8 mouse cellular contexts compared by ENCODE assay signal in the genomic region with DNA sequence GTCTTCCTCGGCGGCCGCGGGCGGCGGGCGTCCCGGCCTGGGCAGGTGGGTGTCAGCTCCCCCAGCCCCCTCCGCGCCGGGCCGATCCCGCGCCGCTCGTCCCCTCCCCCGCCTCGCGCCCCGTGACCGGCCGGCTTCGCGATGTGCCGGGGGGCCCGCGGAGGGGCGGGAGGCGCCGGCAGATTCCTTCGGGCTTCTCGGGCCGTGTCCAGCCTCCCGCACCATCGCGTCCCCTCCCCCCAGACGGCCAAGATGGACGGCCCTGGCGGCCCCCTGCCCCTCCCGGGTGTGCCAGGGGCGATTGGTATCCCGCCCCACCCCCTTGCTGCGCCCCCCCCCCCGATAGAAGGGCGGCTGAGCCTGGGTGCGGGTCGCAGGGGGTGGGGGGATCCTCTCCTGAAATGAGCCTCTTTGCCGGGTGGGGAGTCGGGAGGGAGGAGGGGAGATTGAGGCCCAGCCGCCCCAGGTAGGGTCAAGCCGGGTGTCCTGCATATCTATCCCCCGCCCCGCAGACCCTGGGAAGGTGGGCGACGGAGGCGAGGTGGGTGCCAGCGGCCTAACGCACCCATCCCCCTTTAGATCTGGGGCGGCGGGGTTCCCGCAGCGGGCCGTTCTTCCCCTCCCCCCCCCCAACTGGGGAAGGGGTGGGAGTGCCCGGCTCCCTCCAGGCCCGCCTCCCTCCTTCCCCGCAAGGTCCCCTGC. TPM values are rescaled to one million over a fixed set of nuclear protein-coding genes. Genes with fewer than 3 reads are reported as not detected.
DNase-seq lines count a peak whose midpoint lies in the region; ATAC-seq and TF ChIP-seq lines count a peak whose summit lies in the region.

No protein-coding gene starts in this region.

- H3K36me3 ChIP-seq in hindbrain, postnatal 0 days (ENCODE audit: insufficient read depth, low read length), result no peaks in the 10 kb centered on the region
- peaks cover 1% of the 10 kb centered on the region; the same call in 1 of the 2 replicates for H3K36me3 ChIP-seq in liver, embryonic 16.5 days (ENCODE audit: control insufficient read depth, insufficient read depth)
- no peaks in the 10 kb centered on the region for H3K36me3 ChIP-seq in neural tube, embryonic 14.5 days (ENCODE audit: control insufficient read depth, insufficient read depth, low read length)

- peaks cover 11% of the 10 kb centered on the region for H3K4me1 ChIP-seq in hindbrain, postnatal 0 days (ENCODE audit: insufficient read depth, low read length)
- H3K4me1 ChIP-seq in liver, embryonic 16.5 days (ENCODE audit: control insufficient read depth, low read depth, low read length), result peaks cover 32% of the 10 kb centered on the region
- peaks cover 20% of the 10 kb centered on the region for H3K4me1 ChIP-seq in neural tube, embryonic 14.5 days (ENCODE audit: control insufficient read depth, insufficient read depth, low read length)

- TF ChIP-seq CTCF in hindbrain, postnatal 0 days (IDR thresholded peaks at IDR 0.05; ENCODE audit: low read depth), result no peak

- H3K27ac ChIP-seq in hindbrain, postnatal 0 days, result peak overlapping the region; percentile 98
- peak overlapping the region; percentile 94 for H3K27ac ChIP-seq in liver, embryonic 16.5 days (ENCODE audit: low read length)
- H3K27ac ChIP-seq in neural tube, embryonic 14.5 days (ENCODE audit: low read depth, low read length), result peak overlapping the region; percentile 95

- H3K27me3 ChIP-seq in hindbrain, postnatal 0 days (ENCODE audit: insufficient read depth, low read length), result no peaks in the 10 kb centered on the region
- no peaks in the 10 kb centered on the region for H3K27me3 ChIP-seq in liver, embryonic 16.5 days (ENCODE audit: control insufficient read depth, insufficient read depth, low read depth, low read length)
- no peaks in the 10 kb centered on the region for H3K27me3 ChIP-seq in neural tube, embryonic 14.5 days (ENCODE audit: control insufficient read depth, insufficient read depth, low read length)

- H3K9me3 ChIP-seq in hindbrain, postnatal 0 days (ENCODE audit: low read length), result no peaks in the 10 kb centered on the region
- no peaks in the 10 kb centered on the region for H3K9me3 ChIP-seq in liver, embryonic 16.5 days (replicated peaks; ENCODE audit: control insufficient read depth, low read length)
- H3K9me3 ChIP-seq in neural tube, embryonic 14.5 days (ENCODE audit: control insufficient read depth, low read length), result no peaks in the 10 kb centered on the region

- peak; percentile 35 for DNase-seq in right cerebral cortex, adult 18-20 months
- no peak for DNase-seq in right cerebral cortex, adult 2 months (ENCODE audit: low spot score in 2 of 2)
- peak; percentile 80 to 82 for DNase-seq in cerebellum, postnatal 10 days
- DNase-seq in gastrocnemius, adult 8-10 months (ENCODE audit: low spot score in 2 of 2), result peak; percentile 13 to 20
- peak; percentile 63 for DNase-seq in hindbrain, postnatal 0 days (ENCODE audit: low spot score)
- peak; percentile 33 to 62 for DNase-seq in thymus, postnatal 36 days

- peak overlapping the region; percentile 97 for H3K4me3 ChIP-seq in hindbrain, postnatal 0 days (ENCODE audit: low read length)
- H3K4me3 ChIP-seq in liver, embryonic 16.5 days (ENCODE audit: low read depth, low read length), result peak overlapping the region; percentile 80
- H3K4me3 ChIP-seq in neural tube, embryonic 14.5 days (ENCODE audit: low read depth, low read length), result peak overlapping the region; percentile 98

- peak; percentile 60 for ATAC-seq in hindbrain, postnatal 0 days
- peak; percentile 12; the same call in 1 of the 2 replicates for ATAC-seq in liver, embryonic 16.5 days (ENCODE audit: low read depth)
- peak; percentile 70 for ATAC-seq in neural tube, embryonic 14.5 days (ENCODE audit: low read depth)

- peak overlapping the region; percentile 68 for H3K4me2 ChIP-seq in hindbrain, postnatal 0 days (ENCODE audit: low read depth, low read length)
- peak overlapping the region; percentile 97 for H3K4me2 ChIP-seq in liver, embryonic 16.5 days (ENCODE audit: low read depth, low read length)
- H3K4me2 ChIP-seq in neural tube, embryonic 14.5 days (ENCODE audit: low read depth, low read length), result peak overlapping the region; percentile 73

- H3K9ac ChIP-seq in hindbrain, postnatal 0 days (replicated peaks; ENCODE audit: low read length), result peak overlapping the region; percentile 95
- H3K9ac ChIP-seq in liver, embryonic 16.5 days (ENCODE audit: low read depth, low read length), result peak overlapping the region; percentile 96
- peak overlapping the region; percentile 97 for H3K9ac ChIP-seq in neural tube, embryonic 14.5 days (replicated peaks; ENCODE audit: low read depth, low read length)

- 4% methylated on average over 38 of the region's 66 CpGs for WGBS in hindbrain, postnatal 0 days
- 1% methylated on average over 28 of the region's 66 CpGs for WGBS in liver, embryonic 16.5 days (ENCODE audit: insufficient replicate concordance)
- WGBS in neural tube, embryonic 14.5 days, result under 1% methylated on average over 33 of the region's 66 CpGs

RNA-seq across cellular contexts. Expression of a gene that starts 1.2 kb away (rescaled TPM):
- 100 to 1,000 TPM in 1 of 4 experiments, 10 to 100 TPM in 3; 82.6 to 108 (median 88.6) TPM for total RNA-seq in gastrocnemius, adult 8-10 months (2022)
- 86.8 and 118 TPM in 2 replicates for total RNA-seq in hindbrain, postnatal 0 days (2014; rRNA removed)
- polyA plus RNA-seq in hindbrain, postnatal 0 days (2015; fragmentation: Nextera tagmentation; extraction: Ambion mirVana), result 83.5 and 85.9 TPM in 2 replicates
- polyA plus RNA-seq in liver, embryonic 16.5 days (2015; fragmentation: Nextera tagmentation; extraction: Ambion mirVana), result 14.5 and 14.6 TPM in 2 replicates
- polyA plus RNA-seq in neural tube, embryonic 14.5 days (2014; fragmentation: Nextera tagmentation; extraction: Ambion mirVana), result 93.7 and 94.8 TPM in 2 replicates

RNA-seq across cellular contexts. Expression of a gene that starts 52.0 kb away (rescaled TPM):
- total RNA-seq in gastrocnemius, adult 8-10 months (2022), result 10 to 100 TPM; 32.5 to 36.5 (median 34.7) TPM
- total RNA-seq in hindbrain, postnatal 0 days (2014; rRNA removed), result 41.2 and 41.7 TPM in 2 replicates
- polyA plus RNA-seq in hindbrain, postnatal 0 days (2015; fragmentation: Nextera tagmentation; extraction: Ambion mirVana), result 43.5 and 44.0 TPM in 2 replicates
- polyA plus RNA-seq in liver, embryonic 16.5 days (2015; fragmentation: Nextera tagmentation; extraction: Ambion mirVana), result 22.6 and 22.7 TPM in 2 replicates
- 35.0 and 46.7 TPM in 2 replicates for polyA plus RNA-seq in neural tube, embryonic 14.5 days (2014; fragmentation: Nextera tagmentation; extraction: Ambion mirVana)

RNA-seq across cellular contexts. Expression of a gene that starts 52.1 kb away (rescaled TPM):
- 10 to 100 TPM; 12.7 to 14.7 (median 13.5) TPM for total RNA-seq in gastrocnemius, adult 8-10 months (2022)
- 0.72 and 5.1 TPM in 2 replicates for total RNA-seq in hindbrain, postnatal 0 days (2014; rRNA removed)
- polyA plus RNA-seq in hindbrain, postnatal 0 days (2015; fragmentation: Nextera tagmentation; extraction: Ambion mirVana), result 1.2 and 1.4 TPM in 2 replicates
- 3.9 and 5.5 TPM in 2 replicates for polyA plus RNA-seq in liver, embryonic 16.5 days (2015; fragmentation: Nextera tagmentation; extraction: Ambion mirVana)
- polyA plus RNA-seq in neural tube, embryonic 14.5 days (2014; fragmentation: Nextera tagmentation; extraction: Ambion mirVana), result 1.3 and 1.9 TPM in 2 replicates

Comparison
In these comparisons a context has a peak if more than half of its experiments do, and no peak if none do; other contexts are left out.
1. DNase-seq: peak in right cerebral cortex, adult 18-20 months (single experiment), cerebellum, postnatal 10 days (2 of 2), gastrocnemius, adult 8-10 months (2 of 2), hindbrain, postnatal 0 days (single experiment) and thymus, postnatal 36 days (2 of 2); none in right cerebral cortex, adult 2 months (0 of 2).
2. ATAC-seq: peak in every context shown above with its lines; median percentile 70 in neural tube, embryonic 14.5 days; 60 in hindbrain, postnatal 0 days; 12 in liver, embryonic 16.5 days.
3. Peak in every context shown above with its lines, with median percentiles within 50 percentile points of each other: H3K27ac ChIP-seq, H3K4me2 ChIP-seq, H3K4me3 ChIP-seq and H3K9ac ChIP-seq.